Mouse (Mus musculus) 3134 (cell line): Measurements from ENCODE around the gene Akap9.
"Not testable (repeated sequence)": the region's sequence is repeated elsewhere in the genome, so short reads cannot be mapped to it uniquely, and the experiment has no call there.

ENCODE experiments used
- DNase-seq: peaks from one replicate; pipeline ENCODE4 v3.0.0-alpha.2; 2011; ENCODE audit warnings: low spot score; ENCODE audit not compliant: insufficient read length; ENCODE audit errors: extremely low read depth

The Akap9 gene

GRCm38 (mm10) chr5:4031846-4032245 is 104.0 kb downstream of the Akap9 start:
- DNase-seq: no peak

DNA sequence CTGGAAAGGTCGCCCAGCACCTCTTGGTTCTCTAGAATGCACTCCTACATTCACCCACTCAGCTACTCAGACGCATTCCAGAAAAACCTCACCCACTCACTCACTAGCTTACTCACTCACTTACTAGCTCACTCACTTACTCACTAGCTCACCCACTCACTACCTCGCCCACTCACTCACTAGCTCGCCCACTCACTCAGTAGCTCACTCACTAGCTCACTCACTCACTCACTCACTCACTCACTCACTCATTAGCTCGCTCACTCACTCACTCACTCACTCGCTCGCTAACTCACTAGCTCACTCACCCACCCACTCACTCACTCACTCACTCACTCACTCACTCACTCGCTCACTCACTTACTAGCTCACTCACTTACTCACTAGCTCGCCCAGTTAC is 108.8 kb downstream of the Akap9 start:
- no peak for DNase-seq

- no peak for DNase-seq
Measured at GRCm38 (mm10) chr5:4039351-4039750, 111.5 kb downstream of the Akap9 start.

GRCm38 (mm10) chr5:4040372-4040771 is 112.5 kb downstream of the Akap9 start:
- no peak for DNase-seq

GRCm38 (mm10) chr5:4040922-4041321 is 113.1 kb downstream of the Akap9 start:
- no peak for DNase-seq

DNA sequence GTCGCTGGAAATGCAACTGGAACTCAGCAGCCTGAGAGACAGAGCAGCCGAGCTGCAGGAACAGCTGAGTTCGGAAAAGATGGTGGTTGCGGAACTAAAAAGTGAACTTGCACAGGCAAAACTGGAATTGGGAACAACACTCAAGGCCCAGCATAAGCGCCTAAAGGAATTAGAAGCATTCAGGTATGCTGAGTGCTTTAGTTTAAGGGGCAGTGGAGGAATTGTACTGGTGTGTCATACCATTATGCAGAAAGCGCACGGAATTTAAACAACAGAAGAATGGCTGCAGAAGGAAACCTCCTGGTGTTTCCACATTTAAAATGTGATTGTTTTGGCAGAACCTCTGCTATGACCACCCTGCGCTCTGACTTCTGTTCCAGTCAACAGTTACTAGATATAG is 132.5 kb downstream of the Akap9 start:
- no peak for DNase-seq

GRCm38 (mm10) chr5:4066476-4067115 is 138.7 kb downstream of the Akap9 start:
- no peak for DNase-seq

GRCm38 (mm10) chr5:4067203-4067602 is 139.3 kb downstream of the Akap9 start:
- DNase-seq: no peak

DNA sequence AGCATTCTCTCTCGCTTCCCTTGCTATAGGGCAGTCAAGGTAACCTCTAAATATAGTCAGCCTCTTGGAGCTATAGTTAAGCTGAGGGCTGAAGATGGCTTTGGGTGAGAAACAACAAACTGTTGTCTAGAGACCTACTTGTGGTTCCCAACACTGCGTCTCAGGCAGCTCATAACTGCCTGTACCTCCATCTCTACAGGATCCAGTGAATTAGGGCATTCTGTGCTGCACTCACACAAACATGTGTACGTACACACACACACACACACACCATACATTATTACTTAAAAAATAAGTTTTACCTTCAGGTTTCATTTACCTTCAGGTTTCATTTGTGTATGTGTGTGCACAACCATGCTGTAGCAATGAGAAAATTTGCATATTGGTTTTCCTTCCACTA is 151.2 kb downstream of the Akap9 start:
- DNase-seq: no peak

DNA sequence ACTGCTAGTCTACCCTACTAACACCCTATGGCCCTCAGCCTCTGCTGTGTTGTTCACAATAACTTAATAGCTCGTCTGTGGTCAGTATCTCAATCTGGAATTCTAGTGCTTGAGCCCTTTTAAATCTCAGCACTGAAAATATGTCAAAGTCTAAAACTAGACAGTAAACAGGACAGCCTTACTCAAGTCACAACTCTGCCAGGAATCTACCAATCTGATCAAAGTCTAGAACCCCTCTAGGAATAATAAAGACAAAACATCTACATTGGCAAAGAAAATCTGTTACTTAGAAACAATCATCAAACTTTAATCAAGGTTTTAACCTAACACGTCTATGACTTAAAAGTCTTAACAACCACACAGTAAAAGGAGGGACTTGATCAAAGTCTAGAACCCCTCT is 153.0 kb downstream of the Akap9 start:
- DNase-seq: no peak

- DNase-seq: no peak
Measured at GRCm38 (mm10) chr5:4081513-4081912, 153.7 kb downstream of the Akap9 start.

- DNase-seq: no peak
Measured at GRCm38 (mm10) chr5:4084948-4085347, 157.1 kb downstream of the Akap9 start.

GRCm38 (mm10) chr5:4086309-4086708 is 158.5 kb downstream of the Akap9 start:
- no peak for DNase-seq

GRCm38 (mm10) chr5:4088190-4088589 is 160.3 kb downstream of the Akap9 start:
- no peak for DNase-seq

GRCm38 (mm10) chr5:4094471-4094870 is 166.6 kb downstream of the Akap9 start:
- no peak for DNase-seq

GRCm38 (mm10) chr5:4101031-4101430 is 173.2 kb downstream of the Akap9 start:
- DNase-seq: no peak

DNA sequence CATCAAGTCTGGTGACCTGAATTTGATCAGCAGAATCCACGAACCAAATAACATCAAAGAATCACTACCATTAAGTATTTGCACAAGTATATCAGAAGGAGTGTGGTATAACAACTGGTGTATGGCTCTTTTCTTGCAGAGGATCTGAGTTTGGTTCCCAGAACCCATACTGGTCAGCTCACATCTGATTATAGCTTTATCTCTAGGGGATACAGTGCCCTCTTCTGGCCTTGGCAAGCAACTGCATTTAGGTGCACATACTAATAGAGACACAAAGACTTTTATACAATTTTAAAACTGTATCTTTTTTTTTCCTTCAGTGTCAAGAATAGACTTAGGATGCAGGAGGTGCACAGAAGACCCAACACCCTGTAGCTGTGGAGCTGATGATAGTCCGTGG is 173.9 kb downstream of the Akap9 start:
- no peak for DNase-seq

DNA sequence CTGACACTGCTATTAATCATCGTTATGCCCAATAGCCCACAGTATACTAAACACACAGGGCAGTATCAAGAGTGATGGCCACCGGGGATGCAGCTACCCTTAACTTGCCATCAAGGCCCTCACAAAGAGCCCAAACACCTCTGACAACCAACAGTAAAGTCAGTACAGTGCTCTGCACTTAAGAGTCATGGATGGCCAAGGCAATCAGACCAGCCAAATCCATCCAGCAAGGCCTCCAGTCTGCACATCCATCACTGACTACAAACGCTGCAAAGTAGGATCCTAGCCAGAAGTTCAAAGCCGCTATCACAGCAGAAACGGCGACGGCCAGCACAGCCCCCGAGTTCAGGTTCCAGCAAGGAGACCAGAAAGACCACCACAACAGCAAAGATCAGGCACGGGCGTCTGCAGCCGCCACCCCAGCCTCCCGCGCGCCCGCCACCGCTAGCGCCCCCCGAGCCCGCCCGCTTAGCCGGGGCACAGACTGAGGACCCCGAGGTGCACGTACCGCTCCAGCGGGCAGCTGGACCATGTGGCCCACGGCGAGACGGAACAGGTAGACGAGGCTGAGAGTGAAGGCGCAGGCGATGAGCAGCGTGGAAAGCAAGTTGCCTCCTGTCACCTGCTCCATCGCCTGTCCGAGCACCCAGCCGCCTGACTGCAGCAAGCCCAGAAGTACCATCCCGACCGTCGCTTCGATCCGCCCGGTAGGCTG is 175.9 kb downstream of the Akap9 start:
- DNase-seq: no peak

DNA sequence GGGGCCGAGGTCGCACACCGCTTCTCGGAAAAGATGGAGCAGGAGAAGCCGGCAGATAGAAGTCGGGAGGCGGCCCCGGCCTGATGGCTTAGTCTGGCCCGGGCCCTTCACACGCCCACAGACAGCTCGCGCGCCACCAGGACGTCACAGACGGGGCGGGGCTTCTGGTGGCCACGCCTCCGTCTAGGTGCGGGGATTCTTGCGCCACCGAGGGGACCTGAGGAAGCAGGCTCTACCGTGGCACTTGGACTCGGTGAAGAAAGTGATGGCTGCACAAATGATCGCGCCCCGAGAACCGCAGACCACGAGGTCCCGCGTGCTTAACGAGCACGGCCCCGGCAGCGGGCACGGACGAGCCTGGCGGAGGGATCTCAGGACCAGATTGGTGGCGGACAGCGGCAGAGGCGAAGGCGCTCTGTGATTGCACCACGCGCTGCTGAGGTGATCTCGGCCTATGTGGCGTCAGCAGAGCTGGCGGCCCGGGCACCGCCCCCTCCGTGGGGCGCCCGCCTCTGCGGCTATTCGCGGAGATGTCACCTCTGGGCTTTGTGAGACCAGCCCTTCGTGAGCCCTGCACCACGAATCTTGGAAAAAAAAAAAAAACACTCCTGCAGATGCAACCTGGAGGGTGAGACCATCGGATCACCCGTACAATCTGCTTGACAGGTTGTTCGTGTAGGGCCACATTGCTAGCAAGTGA is 176.6 kb downstream of the Akap9 start, which contains the start of gene Cyp51:
Gene Cyp51, minus strand, starts transcription at position 406 of the 700 bp plus-strand sequence.
- DNase-seq: peak; percentile 97

DNA sequence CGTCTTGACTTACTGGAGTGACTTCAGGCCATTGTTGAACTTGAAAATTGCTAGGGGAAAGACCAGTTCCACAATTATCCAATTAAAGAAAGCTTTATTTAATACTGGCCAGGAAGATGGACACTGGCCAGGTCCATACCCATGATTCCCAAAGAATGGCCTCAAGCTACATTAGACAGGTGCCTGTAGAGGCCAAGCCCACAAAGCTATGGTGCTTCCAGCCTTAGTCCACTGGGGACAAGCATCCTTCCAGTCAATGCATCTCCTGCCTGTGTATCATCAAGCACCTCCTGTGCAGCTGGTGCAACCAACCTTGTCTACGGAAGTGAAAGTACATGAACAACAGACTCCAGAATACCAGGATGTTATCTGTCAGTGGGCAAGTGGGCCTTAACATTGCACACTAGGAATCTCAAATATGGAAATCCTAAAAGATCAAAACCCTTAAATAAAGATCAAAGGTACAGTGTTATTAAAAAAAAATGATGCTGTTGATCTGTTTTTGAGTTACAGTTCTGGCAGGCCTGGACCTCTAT is 177.9 kb downstream of the Akap9 start:
- no peak for DNase-seq

GRCm38 (mm10) chr5:4107056-4107455 is 179.2 kb downstream of the Akap9 start:
- DNase-seq: not testable (repeated sequence)
